Mouse (Mus musculus) megakaryocyte, embryonic 14.5 days (primary cell): ENCODE data around the gene Ccdc85c.

ENCODE experiments used
- FLI1 ChIP-seq: IDR thresholded peaks from 2 replicates; pipeline ENCODE4 v1.6.1; 2012; ENCODE audit warnings: low read length, inconsistent platforms, mixed read lengths
- GATA1 ChIP-seq: IDR thresholded peaks from 3 replicates; pipeline ENCODE4 v1.6.1; 2012; ENCODE audit warnings: mixed read lengths, low read length, inconsistent platforms, borderline replicate concordance

DNA sequence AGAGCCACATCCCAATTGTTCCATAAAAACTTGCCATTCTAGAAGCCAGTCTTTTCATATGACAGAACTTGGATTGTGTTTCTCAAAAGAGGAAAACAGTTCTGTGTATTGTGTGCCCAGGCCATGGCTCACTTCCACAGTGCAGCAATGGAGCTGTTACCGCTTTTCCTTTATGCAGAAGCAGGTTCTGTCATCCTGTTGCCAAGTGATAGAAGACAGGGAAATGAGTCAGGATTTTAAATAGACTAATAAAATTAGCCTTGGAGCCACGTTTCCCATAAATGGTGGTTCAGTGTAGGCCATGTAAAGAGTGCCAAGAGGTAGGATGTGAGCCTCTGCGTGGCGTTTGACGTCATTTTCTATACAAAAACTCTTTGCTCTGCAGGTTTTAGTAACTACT is 81.3 kb downstream of the Ccdc85c start:
- TF ChIP-seq FLI1 (no peak), GATA1 (no peak)
